Mouse (Mus musculus) CH12F3 (cell line): ENCODE data around the gene Pramef17.
"Not testable (repeated sequence)": the region's sequence is repeated elsewhere in the genome, so short reads cannot be mapped to it uniquely, and the experiment has no call there.

Source experiments
- in situ Hi-C: fragments of 300-500 bp; cut with MboI; formaldehyde crosslinking; loops from 2 replicates; pipeline ENCODE4 v1.14.3; 2020; ENCODE audit warnings: low sequenced_read_pairs

Gene Pramef17

DNA sequence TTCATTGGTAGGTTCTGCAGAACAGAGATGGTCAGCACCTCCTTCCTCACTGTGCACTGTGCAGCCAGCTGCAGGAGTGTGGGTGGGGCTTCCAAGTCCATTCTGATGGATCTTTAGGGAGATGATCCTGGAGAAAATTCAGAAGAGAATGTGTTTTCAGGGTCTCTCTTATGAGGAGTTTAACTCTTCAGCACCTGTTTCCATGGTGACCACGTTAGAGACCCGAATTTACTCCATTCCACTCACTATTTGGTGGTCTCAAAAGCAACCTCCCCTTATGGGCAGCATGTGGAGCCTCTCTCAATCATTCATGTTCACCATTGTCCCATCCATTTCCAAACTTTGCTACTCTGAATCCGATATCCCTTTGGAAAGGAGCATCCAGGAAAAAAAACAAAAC lies at the start of gene Pramef17:
Pramef17 (minus strand) TSS at position 101 of the 400 bp plus-strand sequence.
- in situ Hi-C loops: not testable (repeated sequence)

DNA sequence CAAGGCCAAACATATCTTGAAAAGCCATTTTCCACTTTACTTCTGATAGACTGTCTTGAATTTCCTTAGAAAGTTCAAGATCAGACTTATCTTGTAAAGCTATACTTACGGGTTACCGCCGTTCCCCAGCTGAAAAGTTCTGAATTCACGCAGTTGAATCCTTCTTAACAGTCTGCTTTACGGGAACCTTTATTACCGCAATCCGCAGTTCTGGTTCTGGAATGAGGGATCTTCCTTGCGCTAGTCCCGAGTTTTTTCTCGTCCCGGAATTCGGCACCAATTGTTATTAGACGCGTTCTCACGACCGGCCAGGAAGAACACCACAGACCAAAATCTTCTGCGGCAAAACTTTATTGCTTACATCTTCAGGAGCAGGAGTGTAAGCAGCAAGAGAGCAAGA lies 6.0 kb downstream of the Pramef17 start:
- in situ Hi-C loops: not testable (repeated sequence)

DNA sequence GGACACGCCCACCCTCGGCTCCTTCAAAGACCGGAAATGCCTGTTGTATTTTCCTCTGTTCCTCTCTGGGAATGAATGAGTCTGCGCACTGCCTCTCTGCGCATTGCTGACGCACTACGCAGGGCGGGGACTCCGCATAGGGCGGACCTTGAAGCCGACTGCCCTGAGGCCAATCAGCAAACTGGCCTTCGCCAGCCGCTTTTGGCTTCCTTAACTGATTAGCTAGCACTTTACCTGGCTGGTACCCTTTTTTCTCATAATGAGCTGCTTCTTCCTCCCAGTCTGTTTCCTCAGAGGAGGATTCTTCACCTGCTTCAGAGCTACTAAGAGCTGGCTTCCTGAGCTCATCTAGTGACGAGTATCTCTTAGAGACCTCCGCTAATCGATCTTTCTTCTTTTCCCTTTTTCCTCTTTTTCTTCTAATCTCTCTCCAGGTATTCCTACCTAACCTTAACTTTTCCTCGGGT lies 6.7 kb downstream of the Pramef17 start:
- in situ Hi-C loops: not testable (repeated sequence)

DNA sequence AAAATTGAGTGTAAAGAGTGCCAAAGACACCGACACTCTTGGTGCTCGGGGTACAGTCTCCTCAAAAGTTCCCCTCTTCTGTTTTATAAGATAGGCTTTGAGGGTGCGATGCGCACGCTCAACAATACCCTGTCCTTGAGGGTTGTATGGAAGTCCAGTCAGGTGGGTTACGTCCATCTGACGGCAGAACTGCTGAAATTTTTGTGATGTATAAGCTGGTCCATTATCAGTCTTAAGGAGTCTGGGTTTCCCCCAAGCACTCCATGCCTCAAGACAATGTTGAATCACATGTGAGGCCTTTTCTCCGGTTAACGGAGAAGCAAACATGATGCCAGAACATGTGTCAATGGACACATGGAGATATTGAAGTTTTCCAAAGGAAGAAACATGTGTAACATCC lies 8.4 kb downstream of the Pramef17 start:
- in situ Hi-C loops: not testable (repeated sequence)

DNA sequence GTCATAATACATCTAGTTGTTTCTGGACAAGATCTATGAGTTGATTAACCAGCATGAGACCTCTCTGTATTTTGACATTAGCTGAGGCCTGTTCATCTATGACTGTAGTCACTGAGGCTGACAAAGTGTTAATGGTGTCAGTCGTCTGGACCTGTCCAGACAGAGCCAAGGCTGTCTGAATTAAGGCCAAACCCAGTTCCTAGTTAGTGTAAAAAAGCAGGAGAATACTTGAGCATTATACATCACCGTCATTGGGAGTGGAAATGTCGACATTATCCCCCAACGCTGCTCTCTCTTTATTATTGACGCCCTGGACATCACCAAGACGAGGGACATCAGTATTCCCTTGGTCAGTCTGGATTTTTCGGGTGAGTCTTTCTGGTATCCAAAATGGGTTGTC lies 9.0 kb downstream of the Pramef17 start:
- in situ Hi-C loops: not testable (repeated sequence)

DNA sequence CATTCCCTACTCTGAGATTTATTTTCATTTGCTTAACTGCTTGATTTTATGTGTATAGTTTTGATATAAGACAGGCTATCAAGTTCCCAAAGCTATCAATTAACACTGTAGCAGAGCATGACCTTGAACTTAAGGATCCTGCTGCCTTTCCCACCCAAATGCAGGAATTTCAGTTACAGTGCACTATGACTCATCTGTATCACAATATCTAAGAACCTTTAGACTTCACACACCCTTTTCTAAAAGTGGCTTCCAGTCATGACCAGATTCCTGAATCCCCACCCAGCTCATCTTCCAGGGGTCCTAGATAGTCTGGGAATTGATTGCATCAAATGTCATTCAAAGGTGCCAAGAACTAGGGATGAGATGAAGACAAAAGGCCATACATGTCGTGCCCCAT lies 10.7 kb downstream of the Pramef17 start:
- in situ Hi-C loops: not testable (repeated sequence)

DNA sequence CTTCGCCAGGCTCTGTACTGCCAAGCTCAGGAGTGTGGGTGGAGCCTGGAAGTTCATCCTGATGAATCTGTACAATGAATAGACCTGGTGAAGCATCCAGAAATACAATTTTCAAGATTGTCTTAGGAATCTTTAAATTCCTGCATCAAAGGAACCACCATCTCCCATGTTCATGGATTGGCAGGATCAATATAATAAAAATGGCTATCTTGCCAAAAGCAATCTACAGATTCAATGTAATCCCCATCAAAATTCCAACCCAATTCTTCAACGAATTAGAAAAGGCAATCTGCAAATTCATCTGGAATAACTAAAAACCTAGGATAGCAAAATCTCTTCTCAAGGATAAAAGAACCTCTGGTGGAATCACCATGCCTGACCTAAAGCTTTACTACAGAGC lies 27.3 kb downstream of the Pramef17 start, which contains the start of gene Gm13101:
Gm13101 (minus strand) TSS at position 101 of the 400 bp plus-strand sequence.
- in situ Hi-C loops: not testable (repeated sequence)

DNA sequence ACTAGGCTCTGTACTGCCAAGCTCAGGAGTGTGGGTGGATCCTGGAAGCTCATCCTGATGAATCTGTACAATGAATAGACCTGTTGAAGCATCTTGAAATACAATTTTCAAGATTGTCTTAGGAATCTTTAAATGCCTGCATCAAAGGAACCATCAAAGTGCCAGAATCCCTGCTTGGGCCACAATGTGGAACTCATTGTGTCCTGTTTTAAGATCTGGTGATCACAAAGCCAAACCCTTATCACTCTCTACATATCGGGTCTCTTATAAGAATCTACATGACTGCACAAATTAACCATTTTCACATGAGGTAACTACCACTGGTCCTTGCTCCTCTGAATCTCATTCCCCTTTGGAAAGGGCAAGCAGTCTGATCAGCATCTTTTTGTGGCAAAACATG lies 43.3 kb downstream of the Pramef17 start, which contains the start of gene Pramef25:
Pramef25 (minus strand) TSS at position 101 of the 400 bp plus-strand sequence.
- in situ Hi-C loops: not testable (repeated sequence)
